Mouse (Mus musculus) erythroblast, embryonic 14.5 days (primary cell): ENCODE data around the gene Atf4. TPM values are rescaled to one million over a fixed set of nuclear protein-coding genes. Genes with fewer than 3 reads are reported as not detected.

Experiments
- H3K27me3 ChIP-seq: 2 replicates; pipeline ENCODE4 v1.6.1; 2012; ENCODE audit warnings: inconsistent platforms; ENCODE audit not compliant: control insufficient read depth
- H3K36me3 ChIP-seq: 2 replicates; pipeline ENCODE4 v1.6.1; 2012; ENCODE audit warnings: mild to moderate bottlenecking, inconsistent platforms; ENCODE audit not compliant: control insufficient read depth
- H3K4me1 ChIP-seq: 2 replicates; pipeline ENCODE4 v1.6.1; 2012; ENCODE audit warnings: inconsistent platforms; ENCODE audit not compliant: control insufficient read depth
- H3K4me3 ChIP-seq: replicated peaks from 2 replicates; pipeline ENCODE3; 2012; ENCODE audit warnings: moderate library complexity, mild to moderate bottlenecking, inconsistent platforms
- H3K9me3 ChIP-seq: 2 replicates; pipeline ENCODE4 v1.6.1; 2012; ENCODE audit warnings: low read length, inconsistent platforms, mixed read lengths; ENCODE audit not compliant: control insufficient read depth
- GATA1 ChIP-seq: IDR thresholded peaks from 2 replicates; pipeline ENCODE4 v1.6.1; 2012; ENCODE audit warnings: low read length, inconsistent platforms, mixed read lengths
- TAL1 ChIP-seq: IDR thresholded peaks from 3 replicates; pipeline ENCODE4 v1.6.1; 2012; ENCODE audit warnings: low read length, inconsistent platforms, mixed read lengths
- polyA plus RNA-seq: library from polyadenylated mRNA; stranded (reverse); fragments of >175 nt; gene quantifications from 2 replicates; pipeline ENCODE4 v1.2.3, GENCODE M21; 2012

Gene Atf4
- 65.1 and 68.9 TPM in 2 replicates for polyA plus RNA-seq

GRCm38 (mm10) chr15:80254847-80255645, at the start of gene Atf4:
Gene Atf4, plus strand, starts transcription at chr15:80255184.
- TF ChIP-seq TAL1 (no peak), GATA1 (no peak)
- no peaks in the 10 kb centered on the region for H3K9me3 ChIP-seq
- H3K4me3 ChIP-seq: peak within 1 kb of the TSS; percentile 99
- H3K4me1 ChIP-seq: peaks cover 86% of the 10 kb centered on the region
- H3K36me3 ChIP-seq: peaks cover 84% of the 10 kb centered on the region
- H3K27me3 ChIP-seq: no peaks in the 10 kb centered on the region

- Histone ChIP-seq H3K4me1 (no peaks in the 10 kb centered on the region), H3K4me3 (no peak overlapping the region), H3K36me3 (no peaks in the 10 kb centered on the region), H3K27me3 (no peaks in the 10 kb centered on the region; the same call in 1 of the 2 replicates), H3K9me3 (no peaks in the 10 kb centered on the region)
- no peak for TF ChIP-seq TAL1
- TF ChIP-seq GATA1: no peak
Observed at GRCm38 (mm10) chr15:80206057-80206565, 48.9 kb upstream of the Atf4 start.

GRCm38 (mm10) chr15:80208446-80208845, 46.5 kb upstream of the Atf4 start:
- Histone ChIP-seq H3K36me3 (no peaks in the 10 kb centered on the region; the same call in 1 of the 2 replicates), H3K4me3 (no peak overlapping the region), H3K4me1 (peaks cover 2% of the 10 kb centered on the region; the same call in 1 of the 2 replicates), H3K27me3 (peaks cover 4% of the 10 kb centered on the region), H3K9me3 (no peaks in the 10 kb centered on the region)
- TF ChIP-seq TAL1: no peak
- no peak for TF ChIP-seq GATA1

DNA sequence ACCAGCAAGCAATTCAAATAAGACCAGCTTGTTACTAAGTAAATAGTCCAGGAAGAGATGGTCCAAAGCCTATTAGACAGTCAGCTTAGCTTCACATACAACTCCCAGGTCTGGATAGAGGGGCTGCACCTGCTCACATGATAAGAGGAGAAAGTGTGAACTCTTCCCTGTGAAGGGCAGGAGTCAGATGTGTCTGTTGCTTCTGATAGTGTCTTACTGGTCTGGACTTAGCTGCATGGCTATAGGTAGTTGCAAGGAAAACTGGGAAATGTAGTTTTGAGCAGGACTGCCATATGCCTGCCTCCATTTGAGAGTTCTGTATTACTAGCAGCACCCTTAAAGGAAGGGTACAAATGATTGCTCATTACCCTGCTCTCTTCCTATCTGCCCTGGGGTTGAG, 41.3 kb upstream of the Atf4 start:
- H3K9me3 ChIP-seq: no peaks in the 10 kb centered on the region
- H3K36me3 ChIP-seq: no peaks in the 10 kb centered on the region; the same call in 1 of the 2 replicates
- no peak overlapping the region for H3K4me3 ChIP-seq
- H3K27me3 ChIP-seq: peaks cover 6% of the 10 kb centered on the region
- TF ChIP-seq TAL1: no peak
- no peak for TF ChIP-seq GATA1
- H3K4me1 ChIP-seq: peaks cover 4% of the 10 kb centered on the region

- peaks cover 10% of the 10 kb centered on the region for H3K27me3 ChIP-seq
Observed at GRCm38 (mm10) chr15:80215716-80216479, 39.1 kb upstream of the Atf4 start.

GRCm38 (mm10) chr15:80216480-80216820, 38.5 kb upstream of the Atf4 start:
- Histone ChIP-seq H3K4me1 (peaks cover 4% of the 10 kb centered on the region), H3K36me3 (no peaks in the 10 kb centered on the region; the same call in 1 of the 2 replicates), H3K27me3 (peaks cover 10% of the 10 kb centered on the region), H3K4me3 (no peak overlapping the region), H3K9me3 (no peaks in the 10 kb centered on the region)
- TF ChIP-seq TAL1: no peak
- TF ChIP-seq GATA1: no peak

More at GRCm38 (mm10) chr15:80215716-80216479, 39.1 kb upstream of the Atf4 start:
- Histone ChIP-seq H3K4me3 (no peak overlapping the region), H3K9me3 (no peaks in the 10 kb centered on the region), H3K4me1 (peaks cover 4% of the 10 kb centered on the region), H3K36me3 (no peaks in the 10 kb centered on the region; the same call in 1 of the 2 replicates)
- no peak for TF ChIP-seq TAL1
- no peak for TF ChIP-seq GATA1

- Histone ChIP-seq H3K9me3 (no peaks in the 10 kb centered on the region), H3K4me1 (peaks cover 4% of the 10 kb centered on the region), H3K27me3 (peaks cover 6% of the 10 kb centered on the region), H3K4me3 (no peak overlapping the region), H3K36me3 (no peaks in the 10 kb centered on the region)
- TF ChIP-seq GATA1 (no peak), TAL1 (no peak)
Observed at GRCm38 (mm10) chr15:80217476-80217875, 37.5 kb upstream of the Atf4 start.

DNA sequence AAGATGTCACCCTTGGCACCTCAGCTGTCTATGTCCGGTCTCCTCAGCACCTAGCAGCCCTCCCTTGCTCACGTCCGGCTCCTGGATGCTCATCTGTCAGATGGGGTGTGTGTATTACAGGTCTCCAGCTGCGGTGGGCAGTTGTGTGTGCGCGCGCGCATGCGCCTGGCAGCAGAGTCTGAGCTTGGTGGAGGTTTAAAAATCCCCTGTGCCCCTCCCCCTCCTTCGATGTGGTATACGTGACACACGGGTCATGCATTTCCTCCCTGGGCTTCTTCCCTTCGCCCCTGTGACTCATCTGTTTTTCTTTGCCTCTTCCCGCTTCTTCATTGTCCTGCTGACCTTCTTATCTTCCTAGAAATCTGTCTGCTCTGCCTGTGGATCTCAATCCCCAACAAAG, 35.8 kb upstream of the Atf4 start:
- Histone ChIP-seq H3K36me3 (no peaks in the 10 kb centered on the region), H3K4me1 (no peaks in the 10 kb centered on the region), H3K27me3 (peaks cover 6% of the 10 kb centered on the region), H3K4me3 (no peak overlapping the region), H3K9me3 (no peaks in the 10 kb centered on the region)
- no peak for TF ChIP-seq TAL1
